Mouse (Mus musculus) lung, postnatal 36 days (tissue): Measurements from ENCODE around the gene Gm20388.

ENCODE experiments used
- DNase-seq: peaks from one replicate; pipeline ENCODE4 v3.0.0; 2022; ENCODE audit warnings: mixed read lengths

The Gm20388 gene

DNA sequence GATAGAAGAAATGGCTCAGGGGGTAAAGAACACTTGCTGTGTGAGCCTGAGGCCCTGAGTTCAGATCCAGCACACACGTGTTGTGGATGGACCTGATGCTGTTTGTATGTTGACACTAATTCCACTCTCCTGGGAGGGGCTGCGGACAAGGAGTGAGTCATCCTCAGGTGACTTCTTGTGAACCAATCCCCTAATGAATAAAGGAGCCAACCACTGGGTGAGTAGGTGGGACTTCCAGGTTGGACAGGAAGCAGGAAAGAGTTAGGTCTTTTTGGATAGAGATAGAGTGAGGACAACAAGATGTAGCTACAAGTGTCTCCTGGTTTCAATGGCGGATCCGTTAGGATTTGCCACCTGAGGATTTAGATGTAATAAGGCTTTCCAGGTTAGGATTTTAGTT, 3938.7 kb downstream of the Gm20388 start:
- DNase-seq: no peak

DNA sequence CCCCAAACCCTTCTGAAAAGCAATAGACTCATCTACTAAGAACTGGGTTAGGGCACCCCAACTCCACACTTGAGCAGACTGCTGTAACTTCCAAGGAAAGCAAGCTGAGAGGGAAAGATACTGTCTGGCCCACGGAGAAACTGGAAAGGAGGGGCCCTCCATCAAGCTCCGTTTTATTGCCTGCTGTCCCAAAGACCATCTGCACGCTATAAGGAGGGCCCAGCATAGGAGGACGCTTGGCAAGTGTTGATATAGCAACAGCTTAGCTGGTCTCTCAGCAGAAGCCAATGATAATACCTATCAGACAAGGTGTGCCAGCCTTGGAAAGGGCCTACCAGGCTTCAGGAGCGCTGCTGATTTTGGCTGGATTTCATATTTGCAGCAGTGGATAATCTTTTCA, 3940.9 kb downstream of the Gm20388 start:
- no peak for DNase-seq

DNA sequence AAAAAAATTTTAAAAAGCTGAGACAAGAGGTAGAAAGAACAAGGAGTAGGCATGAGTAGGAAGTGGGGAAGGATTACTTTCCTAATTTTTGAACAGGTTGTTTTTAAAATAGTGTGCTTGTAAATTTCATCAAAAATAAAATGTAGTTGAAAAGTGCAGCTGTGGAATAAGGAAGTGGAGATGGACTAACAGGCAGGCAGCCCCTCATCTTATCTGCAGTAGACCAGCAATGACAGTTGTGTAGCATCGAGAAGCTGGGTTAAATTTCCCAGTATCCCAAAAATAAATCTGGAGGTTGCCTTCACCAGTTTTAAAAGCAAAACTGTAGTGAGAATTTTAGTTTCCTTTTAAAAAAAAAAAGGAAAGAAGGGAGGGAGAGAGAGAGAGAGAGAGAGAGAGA, 3943.6 kb downstream of the Gm20388 start:
- no peak for DNase-seq

DNA sequence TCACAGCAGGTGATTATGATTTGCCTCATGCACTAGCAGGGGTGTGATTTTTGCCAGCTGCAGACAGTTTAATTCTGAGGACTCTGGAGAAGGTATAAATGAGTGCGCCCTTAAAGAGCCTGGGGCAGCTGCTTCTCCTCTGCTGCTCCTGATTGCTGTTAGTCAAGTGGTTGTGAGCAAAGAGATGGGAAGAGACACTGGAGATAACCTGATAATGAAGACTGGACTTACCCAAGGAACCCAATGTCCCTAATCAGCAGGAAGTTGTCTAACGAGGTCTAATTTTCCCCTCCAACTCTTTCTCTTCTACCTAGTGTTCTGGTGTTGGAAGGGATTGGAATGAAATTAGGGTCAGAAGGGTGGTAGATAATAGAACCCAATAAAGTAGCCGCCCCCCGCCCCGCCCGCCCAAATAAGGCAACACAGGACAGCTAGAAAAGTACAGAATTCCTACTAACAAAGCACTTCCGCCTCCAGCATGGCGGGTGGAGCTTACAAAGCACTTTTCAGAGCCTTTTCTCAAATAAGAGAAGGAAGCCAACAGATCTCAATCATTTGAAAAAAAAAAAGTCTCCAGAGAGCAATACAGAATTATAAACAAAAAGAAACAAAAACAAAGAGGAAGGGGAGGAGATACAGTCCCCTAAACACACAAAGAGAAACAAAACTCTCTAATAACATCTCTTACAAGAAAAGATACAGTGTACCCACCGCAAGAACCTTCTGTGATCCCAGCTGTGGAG, 3944.3 kb downstream of the Gm20388 start:
- DNase-seq: no peak

DNA sequence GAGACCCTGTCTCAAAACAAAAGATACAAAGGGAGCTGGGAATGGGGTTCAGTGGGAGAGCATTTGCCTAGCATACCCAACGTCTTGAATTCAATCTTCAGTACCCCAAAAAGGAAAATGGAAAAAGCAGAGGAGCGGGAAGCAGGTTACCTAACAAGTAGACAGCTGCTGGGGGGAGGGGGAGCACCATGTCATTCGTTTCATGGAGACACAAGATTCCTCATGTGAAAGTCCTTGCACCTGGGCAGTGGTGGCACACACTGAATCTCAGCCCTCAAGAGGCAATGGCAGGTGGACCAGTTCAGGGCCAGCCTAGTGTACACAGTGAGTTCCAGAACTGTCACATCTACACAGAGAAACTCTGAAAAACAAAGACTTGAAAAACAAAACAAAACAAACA, 3946.7 kb downstream of the Gm20388 start:
- no peak for DNase-seq

GRCm38 (mm10) chr8:123858574-123858940, 3947.9 kb downstream of the Gm20388 start:
- peak; percentile 7 for DNase-seq

GRCm38 (mm10) chr8:123858941-123859647, 3948.5 kb downstream of the Gm20388 start:
- peak; percentile 94 for DNase-seq

GRCm38 (mm10) chr8:123859648-123860259, 3949.1 kb downstream of the Gm20388 start, which contains the start of gene Ccsap:
Gene Ccsap (minus strand): TSS chr8:123860209.
- peak; percentile 43 for DNase-seq

DNA sequence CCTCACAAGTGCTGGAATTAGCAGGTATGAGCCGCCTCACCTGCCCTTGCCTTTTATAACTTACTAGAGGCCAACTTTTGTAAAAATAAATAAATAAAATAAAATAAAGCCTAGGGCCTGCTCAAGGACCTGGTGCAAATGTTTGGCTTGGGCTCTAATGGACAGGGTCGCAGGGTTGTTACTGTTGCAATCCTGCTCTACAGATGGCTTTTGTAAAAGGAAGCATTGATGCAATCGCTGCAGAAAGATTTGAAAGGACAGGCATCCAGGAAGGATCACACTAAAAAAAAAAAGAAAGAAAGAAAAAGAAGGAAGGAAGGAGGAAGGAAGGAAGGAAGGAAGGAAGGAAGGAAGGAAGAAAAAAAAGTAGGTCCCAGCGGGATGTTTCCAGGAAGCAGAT, 3949.7 kb downstream of the Gm20388 start:
- no peak for DNase-seq

GRCm38 (mm10) chr8:123865786-123866185, 3955.1 kb downstream of the Gm20388 start:
- no peak for DNase-seq

DNA sequence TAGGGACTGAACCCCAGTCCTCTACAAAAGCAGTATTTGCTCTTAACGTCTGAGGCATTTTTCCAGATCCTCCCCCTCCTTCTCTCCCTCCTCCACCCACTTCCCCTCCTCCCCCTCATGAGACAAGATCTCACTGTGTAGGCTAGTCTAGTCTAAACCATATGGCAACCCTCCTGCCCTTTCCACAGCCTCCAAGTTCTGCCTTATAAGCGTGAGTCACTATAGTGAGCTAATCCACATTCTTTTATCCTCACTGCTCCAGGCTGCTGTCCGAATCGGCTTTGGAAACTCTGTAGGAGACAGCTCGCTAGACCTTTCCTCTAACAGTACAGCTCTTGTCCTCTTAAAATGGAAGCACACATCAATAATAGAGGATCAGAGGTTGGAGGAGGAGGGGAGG, 3956.3 kb downstream of the Gm20388 start:
- no peak for DNase-seq

GRCm38 (mm10) chr8:123872048-123872447, 3961.4 kb downstream of the Gm20388 start:
- DNase-seq: no peak

- DNase-seq: no peak
Measured at GRCm38 (mm10) chr8:123873364-123873763, 3962.7 kb downstream of the Gm20388 start.

DNA sequence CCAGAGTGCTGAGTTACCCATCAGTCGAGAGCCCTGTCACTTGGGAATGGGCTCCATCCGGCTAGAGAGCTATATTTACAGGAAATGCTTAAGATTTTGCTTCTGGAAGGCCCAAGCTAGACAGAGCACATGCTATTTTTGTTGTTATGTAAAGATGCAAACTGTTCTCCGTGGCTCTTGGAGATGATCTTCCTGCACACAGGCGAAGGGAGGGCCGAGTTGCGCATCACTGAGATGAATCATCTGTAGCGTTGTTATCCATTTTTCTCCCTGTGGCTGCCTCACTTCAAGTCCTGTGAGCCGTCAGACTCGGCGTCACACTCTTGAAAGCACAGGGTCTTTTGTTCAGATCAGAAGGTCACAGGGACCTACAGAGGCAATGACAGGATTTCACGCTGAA, 3963.7 kb downstream of the Gm20388 start:
- no peak for DNase-seq

GRCm38 (mm10) chr8:123877865-123878264, 3967.2 kb downstream of the Gm20388 start:
- DNase-seq: no peak

GRCm38 (mm10) chr8:123880271-123880670, 3969.6 kb downstream of the Gm20388 start:
- DNase-seq: no peak

DNA sequence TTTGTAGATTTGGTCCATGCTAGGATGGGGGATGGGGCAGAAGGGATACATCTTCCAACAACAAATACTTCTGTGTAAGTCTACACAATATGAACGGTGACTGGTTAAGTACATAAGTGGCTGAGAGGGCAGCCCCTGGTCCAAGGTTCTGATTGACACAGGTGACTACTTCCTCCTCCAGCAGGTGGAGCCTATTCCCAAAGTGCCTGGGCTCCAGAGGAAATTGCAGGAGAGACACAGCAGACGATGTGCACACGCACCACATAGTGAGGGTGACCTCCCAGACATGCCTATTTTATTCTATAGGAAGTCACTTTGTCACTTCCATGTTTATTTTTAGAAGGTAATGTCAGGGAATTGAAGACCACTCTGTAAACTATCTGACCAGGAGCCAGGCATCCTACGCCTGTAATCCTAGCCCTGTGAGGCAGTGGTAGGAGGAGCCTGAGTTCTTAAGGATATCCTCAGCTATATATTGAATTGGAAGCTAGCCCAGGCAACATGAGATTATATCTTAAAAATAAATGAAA, 3970.2 kb downstream of the Gm20388 start:
- no peak for DNase-seq

- DNase-seq: no peak
Measured at GRCm38 (mm10) chr8:123882412-123882811, 3971.8 kb downstream of the Gm20388 start.

- DNase-seq: no peak
Measured at GRCm38 (mm10) chr8:123883094-123883493, 3972.5 kb downstream of the Gm20388 start.

GRCm38 (mm10) chr8:123884721-123885565, 3974.3 kb downstream of the Gm20388 start:
- DNase-seq: no peak

- DNase-seq: no peak
Measured at GRCm38 (mm10) chr8:123887163-123887562, 3976.5 kb downstream of the Gm20388 start.

DNA sequence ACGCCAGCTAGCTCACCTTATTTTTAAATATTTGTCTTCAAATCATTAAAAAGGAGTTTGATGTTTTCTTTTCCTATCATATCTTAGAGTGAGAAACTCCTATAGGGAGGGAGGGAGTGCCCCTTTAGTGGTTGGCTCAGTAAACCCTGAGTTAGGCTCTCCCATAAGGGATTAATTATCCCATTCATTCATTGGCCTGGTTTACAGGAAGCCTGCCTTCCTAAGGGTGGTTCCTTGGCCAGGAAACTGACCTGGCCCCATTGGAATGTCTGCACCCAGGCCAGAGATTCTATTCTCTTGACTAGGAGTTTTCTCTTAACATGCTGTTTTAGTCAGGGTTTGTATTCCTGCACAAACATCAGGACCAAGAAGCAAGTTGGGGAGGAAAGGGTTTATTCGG, 3977.3 kb downstream of the Gm20388 start:
- no peak for DNase-seq

- DNase-seq: no peak
Measured at GRCm38 (mm10) chr8:123889797-123890196, 3979.2 kb downstream of the Gm20388 start.
